Mouse (Mus musculus) hindbrain, embryonic 10.5 days (tissue): Measurements from ENCODE around the gene Exoc6. TPM values are rescaled to one million over a fixed set of nuclear protein-coding genes. Genes with fewer than 3 reads are reported as not detected.

Source experiments
- DNase-seq: peaks from one replicate; pipeline ENCODE4 v3.0.0-alpha.2; 2017; ENCODE audit warnings: low spot score
- H3K27ac ChIP-seq: fragments of 300-500 bp; sonication (generic); 2 replicates; pipeline ENCODE4 v1.5.1; 2016; ENCODE audit warnings: mild to moderate bottlenecking, moderate library complexity
- H3K27me3 ChIP-seq: fragments of 300-500 bp; sonication (generic); 2 replicates; pipeline ENCODE4 v1.6.1; 2016; ENCODE audit warnings: mild to moderate bottlenecking; ENCODE audit not compliant: poor library complexity, insufficient read depth, severe bottlenecking
- H3K36me3 ChIP-seq: fragments of 300-500 bp; sonication (generic); 2 replicates; pipeline ENCODE4 v1.6.1; 2016; ENCODE audit warnings: mild to moderate bottlenecking, moderate library complexity
- H3K4me1 ChIP-seq: fragments of 300-500 bp; sonication (generic); replicated peaks from 2 replicates; pipeline ENCODE4 v1.6.1; 2016; ENCODE audit warnings: mild to moderate bottlenecking
- H3K4me3 ChIP-seq: fragments of 300-500 bp; sonication (generic); 2 replicates; pipeline ENCODE4 v1.5.1; 2016; ENCODE audit warnings: mild to moderate bottlenecking, moderate library complexity
- H3K9me3 ChIP-seq: fragments of 300-500 bp; sonication (generic); 2 replicates; pipeline ENCODE4 v1.6.1; 2016; ENCODE audit warnings: mild to moderate bottlenecking, moderate library complexity
- WGBS: fragments of 180-500 bp; shearing (Covaris S2); methylation state at CpG from one replicate; pipeline ENCODE4 v1.1.7; 2016; 5-methylcytosine and 5-hydroxymethylcytosine counted together
- polyA plus RNA-seq: library from polyadenylated mRNA; unstranded; fragments of >200 nt; fragmentation: Nextera tagmentation; extraction: Ambion mirVana; gene quantifications from 2 replicates; pipeline ENCODE4 v1.2.1, GENCODE M21; 2016

Gene Exoc6
- polyA plus RNA-seq, 1 experiment from 2014 or later, result 6.7 TPM

- Histone ChIP-seq H3K27me3 (peaks cover 6% of the 10 kb centered on the region; the same call in 1 of the 2 replicates), H3K27ac (no peak overlapping the region), H3K4me1 (0 out of 2 replicates have a peak, but pooled peaks cover under 1% of the 10 kb centered on the region), H3K4me3 (no peak overlapping the region), H3K9me3 (no peaks in the 10 kb centered on the region), H3K36me3 (no peaks in the 10 kb centered on the region)
- DNase-seq, result no peak
- WGBS, result 72% methylated on average over 7 of the region's 7 CpGs
Observed at GRCm38 (mm10) chr19:37565806-37566205, 15.6 kb downstream of the Exoc6 start.

- Histone ChIP-seq H3K4me1 (peaks cover 4% of the 10 kb centered on the region; the same call in 1 of the 2 replicates), H3K27me3 (peaks cover 6% of the 10 kb centered on the region; the same call in 1 of the 2 replicates), H3K27ac (no peak overlapping the region), H3K36me3 (no peaks in the 10 kb centered on the region), H3K9me3 (no peaks in the 10 kb centered on the region), H3K4me3 (no peak overlapping the region)
- no peak for DNase-seq
- WGBS, result 87% methylated on average over 12 of the region's 12 CpGs
Observed at GRCm38 (mm10) chr19:37569186-37569754, 19.1 kb downstream of the Exoc6 start.

DNA sequence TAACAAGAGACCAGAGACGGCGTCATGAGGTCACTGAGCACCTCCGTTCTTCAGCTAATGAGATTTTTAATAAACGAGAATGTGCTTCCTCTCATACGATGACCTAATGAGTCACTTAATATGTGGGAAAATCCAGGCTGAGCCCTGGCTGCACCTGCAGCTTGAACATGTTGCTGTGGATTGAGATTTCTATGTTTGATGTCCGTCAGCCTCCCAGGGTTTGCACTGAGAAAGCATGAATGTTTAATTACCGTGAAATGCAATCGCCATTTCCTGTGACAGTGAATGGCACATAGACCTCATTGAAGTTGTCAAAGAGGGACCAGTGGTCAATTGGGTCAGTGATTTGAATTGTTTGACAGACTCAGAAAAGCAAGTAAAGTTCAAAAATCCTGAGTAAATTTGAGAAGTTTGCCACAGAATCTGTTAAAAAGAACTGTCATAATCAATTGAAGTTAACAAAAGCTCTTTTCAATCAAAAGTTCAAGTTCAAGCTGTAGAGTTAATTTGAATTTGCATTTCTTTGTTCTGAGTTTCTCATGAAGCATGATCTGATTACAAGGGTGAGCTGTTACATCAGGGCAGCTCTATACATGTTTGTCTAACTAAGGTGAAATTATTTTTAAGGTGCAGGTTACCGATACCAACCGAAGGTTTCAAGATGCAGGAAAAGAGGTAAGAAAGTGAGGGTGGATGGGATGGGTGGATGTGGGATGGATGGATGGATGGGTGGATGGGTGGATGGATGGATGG is 20.9 kb downstream of the Exoc6 start:
- no peaks in the 10 kb centered on the region for H3K9me3 ChIP-seq
- peaks cover 4% of the 10 kb centered on the region for H3K4me1 ChIP-seq
- 71% methylated on average over 10 of the region's 10 CpGs for WGBS
- peaks cover 6% of the 10 kb centered on the region; the same call in 1 of the 2 replicates for H3K27me3 ChIP-seq
- H3K4me3 ChIP-seq, result no peak overlapping the region
- DNase-seq, result no peak
- no peak overlapping the region for H3K27ac ChIP-seq
- H3K36me3 ChIP-seq, result no peaks in the 10 kb centered on the region

- peaks cover 10% of the 10 kb centered on the region for H3K4me1 ChIP-seq
- no peak overlapping the region for H3K4me3 ChIP-seq
- 71% methylated on average over 5 of the region's 5 CpGs for WGBS
- peaks cover 3% of the 10 kb centered on the region; the same call in 1 of the 2 replicates for H3K36me3 ChIP-seq
- no peak for DNase-seq
- no peaks in the 10 kb centered on the region for H3K9me3 ChIP-seq
- H3K27ac ChIP-seq, result no peak overlapping the region
- H3K27me3 ChIP-seq, result no peaks in the 10 kb centered on the region
Observed at GRCm38 (mm10) chr19:37574802-37575201, 24.6 kb downstream of the Exoc6 start.

DNA sequence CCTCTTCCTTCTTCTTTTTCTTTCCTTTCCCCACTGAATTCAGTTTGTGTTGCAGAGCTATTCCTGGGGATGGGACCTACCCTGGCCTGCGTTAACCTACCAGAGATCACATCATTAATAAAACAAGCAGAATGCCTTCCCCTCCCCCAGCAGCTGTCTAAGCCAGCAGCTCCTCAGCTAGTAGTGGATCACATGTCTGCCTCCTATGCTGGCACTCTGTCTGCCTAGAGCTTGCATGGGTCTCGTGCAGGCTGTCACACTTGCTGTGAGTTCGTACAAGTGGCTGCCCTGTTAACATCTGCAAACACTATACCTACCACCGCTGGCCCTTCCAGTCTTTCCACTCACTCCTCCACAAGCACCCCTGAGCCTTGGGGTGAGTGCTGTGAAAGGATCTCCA is 29.4 kb downstream of the Exoc6 start:
- 65% methylated on average over 4 of the region's 4 CpGs for WGBS
- no peaks in the 10 kb centered on the region for H3K9me3 ChIP-seq
- H3K36me3 ChIP-seq, result peaks cover 3% of the 10 kb centered on the region; the same call in 1 of the 2 replicates
- H3K4me1 ChIP-seq, result peaks cover 6% of the 10 kb centered on the region
- no peak overlapping the region for H3K27ac ChIP-seq
- no peak overlapping the region for H3K4me3 ChIP-seq
- DNase-seq, result no peak
- H3K27me3 ChIP-seq, result no peaks in the 10 kb centered on the region

DNA sequence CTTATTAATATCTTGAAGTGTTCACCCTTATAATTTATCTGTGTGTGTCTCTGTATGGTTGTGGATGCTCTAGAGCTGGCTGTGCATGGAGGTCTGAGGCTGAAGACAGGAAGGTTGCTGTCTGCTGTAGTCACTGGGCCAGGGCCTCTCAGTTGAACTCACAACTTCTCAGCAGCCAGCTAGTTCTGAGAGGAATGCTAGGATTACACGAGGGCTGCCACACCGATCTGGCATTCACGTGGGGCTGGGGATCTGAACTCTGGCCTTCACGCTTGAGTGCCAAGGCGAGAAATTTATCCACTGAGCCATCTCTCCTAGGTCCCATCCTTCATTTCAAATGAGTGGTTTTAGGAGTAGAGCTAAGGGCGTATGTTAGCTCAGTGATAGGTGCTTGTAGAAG is 30.2 kb downstream of the Exoc6 start:
- H3K4me3 ChIP-seq, result no peak overlapping the region
- no peaks in the 10 kb centered on the region for H3K27me3 ChIP-seq
- no peak for DNase-seq
- peaks cover 3% of the 10 kb centered on the region; the same call in 1 of the 2 replicates for H3K36me3 ChIP-seq
- 73% methylated on average over 6 of the region's 6 CpGs for WGBS
- H3K9me3 ChIP-seq, result no peaks in the 10 kb centered on the region
- no peak overlapping the region for H3K27ac ChIP-seq
- peaks cover 6% of the 10 kb centered on the region; the same call in 1 of the 2 replicates for H3K4me1 ChIP-seq

GRCm38 (mm10) chr19:37585210-37585609 is 35.0 kb downstream of the Exoc6 start:
- 74% methylated on average over 14 of the region's 14 CpGs for WGBS
- no peaks in the 10 kb centered on the region for H3K36me3 ChIP-seq
- H3K27me3 ChIP-seq, result no peaks in the 10 kb centered on the region

GRCm38 (mm10) chr19:37585684-37586083 is 35.5 kb downstream of the Exoc6 start:
- 85% methylated on average over 8 of the region's 8 CpGs for WGBS
- DNase-seq, result no peak
- H3K9me3 ChIP-seq, result no peaks in the 10 kb centered on the region
- no peak overlapping the region for H3K4me3 ChIP-seq
- H3K27me3 ChIP-seq, result no peaks in the 10 kb centered on the region
- no peaks in the 10 kb centered on the region for H3K36me3 ChIP-seq
- H3K4me1 ChIP-seq, result no peaks in the 10 kb centered on the region
- no peak overlapping the region for H3K27ac ChIP-seq

More at GRCm38 (mm10) chr19:37585210-37585609, 35.0 kb downstream of the Exoc6 start:
- no peaks in the 10 kb centered on the region for H3K9me3 ChIP-seq
- DNase-seq, result no peak
- no peak overlapping the region for H3K27ac ChIP-seq
- no peak overlapping the region for H3K4me3 ChIP-seq
- no peaks in the 10 kb centered on the region for H3K4me1 ChIP-seq

DNA sequence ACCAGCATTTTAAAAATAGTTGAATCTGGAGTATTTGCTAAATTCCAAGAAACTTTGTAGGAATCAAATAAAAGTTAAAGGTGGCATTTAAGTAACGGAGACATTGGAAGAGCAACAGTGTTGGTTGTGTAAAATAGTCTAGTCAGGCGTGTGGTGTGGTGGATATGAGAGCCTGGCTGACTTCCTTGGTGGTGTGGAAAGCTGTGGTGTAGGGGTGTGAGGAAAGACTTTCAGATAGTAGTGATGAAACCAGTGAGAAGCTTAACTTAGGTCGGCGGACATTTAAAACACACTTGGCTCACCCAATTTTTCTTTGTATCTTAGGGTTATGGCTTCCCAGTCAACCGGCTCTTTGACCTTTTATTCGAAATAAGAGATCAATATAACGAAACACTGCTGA is 40.3 kb downstream of the Exoc6 start:
- no peak for DNase-seq
- H3K4me3 ChIP-seq, result no peak overlapping the region
- H3K27ac ChIP-seq, result no peak overlapping the region
- no peaks in the 10 kb centered on the region for H3K4me1 ChIP-seq
- H3K36me3 ChIP-seq, result peaks cover 4% of the 10 kb centered on the region; the same call in 1 of the 2 replicates
- H3K9me3 ChIP-seq, result no peaks in the 10 kb centered on the region
- 96% methylated on average over 7 of the region's 7 CpGs for WGBS
- H3K27me3 ChIP-seq, result no peaks in the 10 kb centered on the region

GRCm38 (mm10) chr19:37601968-37602848 is 52.0 kb downstream of the Exoc6 start:
- 41% methylated on average over 22 of the region's 22 CpGs for WGBS
- DNase-seq, result peak; percentile 14
- Histone ChIP-seq H3K4me1 (peaks cover 5% of the 10 kb centered on the region), H3K27me3 (no peaks in the 10 kb centered on the region), H3K36me3 (0 out of 2 replicates have a peak, but pooled peaks cover 3% of the 10 kb centered on the region), H3K4me3 (0 out of 2 replicates have a peak overlapping the region, but pooled peaks have one; percentile 11), H3K9me3 (no peaks in the 10 kb centered on the region), H3K27ac (no peak overlapping the region)

DNA sequence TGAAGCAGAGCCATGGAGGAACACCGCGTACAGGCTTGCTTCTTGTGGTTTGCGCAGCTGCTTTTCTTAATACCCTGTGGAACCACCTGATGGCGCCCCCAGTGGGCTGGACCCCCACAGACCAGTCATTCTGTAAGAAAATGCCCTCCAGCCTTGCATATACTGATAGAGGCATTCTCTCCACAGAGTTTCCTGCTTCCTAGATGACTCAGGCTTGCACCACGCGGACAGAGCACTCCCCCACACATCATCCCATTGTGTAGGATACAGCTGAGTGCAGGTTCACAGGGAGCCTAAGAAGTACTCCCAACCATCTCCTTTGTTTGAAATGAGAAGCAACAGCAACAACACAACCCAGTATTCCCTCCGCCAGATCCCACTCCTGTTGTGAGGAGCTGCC is 59.8 kb downstream of the Exoc6 start:
- no peak overlapping the region for H3K27ac ChIP-seq
- H3K27me3 ChIP-seq, result no peaks in the 10 kb centered on the region
- 65% methylated on average over 7 of the region's 7 CpGs for WGBS
- no peak for DNase-seq
- H3K4me3 ChIP-seq, result no peak overlapping the region
- H3K36me3 ChIP-seq, result no peaks in the 10 kb centered on the region
- no peaks in the 10 kb centered on the region for H3K9me3 ChIP-seq
- no peaks in the 10 kb centered on the region; the same call in 1 of the 2 replicates for H3K4me1 ChIP-seq

GRCm38 (mm10) chr19:37612893-37613292 is 62.7 kb downstream of the Exoc6 start:
- WGBS, result 94% methylated on average over 7 of the region's 7 CpGs
- DNase-seq, result no peak
- Histone ChIP-seq H3K4me1 (no peaks in the 10 kb centered on the region; the same call in 1 of the 2 replicates), H3K27me3 (no peaks in the 10 kb centered on the region), H3K36me3 (no peaks in the 10 kb centered on the region), H3K27ac (no peak overlapping the region), H3K4me3 (no peak overlapping the region), H3K9me3 (no peaks in the 10 kb centered on the region)
